Mouse (Mus musculus) kidney, embryonic 14.5 days (tissue): Measurements from ENCODE around the gene Mrps6. TPM values are rescaled to one million over a fixed set of nuclear protein-coding genes. Genes with fewer than 3 reads are reported as not detected.

Experiments
- ATAC-seq: fragments of 200-750 bp; cut with Nextera tagmentation; 2 replicates; pipeline ENCODE4 v1.8.0; 2017; ENCODE audit warnings: moderate number of reproducible peaks, mild to moderate bottlenecking, moderate TSS enrichment, moderate library complexity; ENCODE audit not compliant: low FRiP score, low TSS enrichment
- H3K27ac ChIP-seq: fragments of 300-500 bp; sonication (generic); 2 replicates; pipeline ENCODE4 v1.5.1; 2014; ENCODE audit warnings: low read depth, mild to moderate bottlenecking, low read length, moderate library complexity, mixed read lengths
- H3K27me3 ChIP-seq: fragments of 300-500 bp; sonication (generic); 2 replicates; pipeline ENCODE4 v1.6.1; 2014; ENCODE audit warnings: mild to moderate bottlenecking, low read length; ENCODE audit not compliant: control insufficient read depth, insufficient read depth
- H3K36me3 ChIP-seq: fragments of 300-500 bp; sonication (generic); 2 replicates; pipeline ENCODE4 v1.6.1; 2014; ENCODE audit warnings: low read length, mixed read lengths; ENCODE audit not compliant: control insufficient read depth, insufficient read depth
- H3K4me1 ChIP-seq: fragments of 300-500 bp; sonication (generic); 2 replicates; pipeline ENCODE4 v1.6.1; 2014; ENCODE audit warnings: low read length, mixed read lengths; ENCODE audit not compliant: control insufficient read depth, insufficient read depth
- H3K4me2 ChIP-seq: fragments of 300-500 bp; sonication (generic); replicated peaks from 2 replicates; pipeline ENCODE4 v1.6.1; 2014; ENCODE audit warnings: low read depth, mild to moderate bottlenecking, low read length
- H3K4me3 ChIP-seq: fragments of 300-500 bp; sonication (generic); 2 replicates; pipeline ENCODE4 v1.5.1; 2014; ENCODE audit warnings: mild to moderate bottlenecking, low read length
- H3K9ac ChIP-seq: fragments of 300-500 bp; sonication (generic); 2 replicates; pipeline ENCODE4 v1.6.1; 2014; ENCODE audit warnings: low read depth, mild to moderate bottlenecking, low read length, moderate library complexity
- H3K9me3 ChIP-seq: fragments of 300-500 bp; sonication (generic); 2 replicates; pipeline ENCODE4 v1.6.1; 2016; ENCODE audit warnings: low read length; ENCODE audit not compliant: control insufficient read depth
- WGBS: fragments of 180-500 bp; shearing (Covaris S2); extraction: QIAGEN DNeasy Blood & Tissue Kit; methylation state at CpG from one replicate; pipeline ENCODE4 v1.1.7; 2014; 5-methylcytosine and 5-hydroxymethylcytosine counted together
- polyA plus RNA-seq: library from polyadenylated mRNA; unstranded; fragments of >200 nt; fragmentation: Nextera tagmentation; extraction: Ambion mirVana; gene quantifications from 2 replicates; pipeline ENCODE4 v1.2.1, GENCODE M21; 2014

Gene Mrps6
- polyA plus RNA-seq, 1 experiment from 2014 or later: 168 TPM

GRCm38 (mm10) chr16:92034676-92035075 is 23.4 kb upstream of the Mrps6 start:
- H3K27ac ChIP-seq: no peak overlapping the region
- H3K9ac ChIP-seq: no peak overlapping the region
- ATAC-seq: no peak
- no peak overlapping the region for H3K4me3 ChIP-seq
- H3K36me3 ChIP-seq: no peaks in the 10 kb centered on the region
- 79% methylated on average over 5 of the region's 5 CpGs for WGBS
- no peaks in the 10 kb centered on the region for H3K27me3 ChIP-seq
- H3K9me3 ChIP-seq: peaks cover under 1% of the 10 kb centered on the region; the same call in 1 of the 2 replicates
- 0 out of 2 replicates have a peak, but pooled peaks cover 3% of the 10 kb centered on the region for H3K4me1 ChIP-seq
- no peak overlapping the region for H3K4me2 ChIP-seq

GRCm38 (mm10) chr16:92036701-92037100 is 21.4 kb upstream of the Mrps6 start:
- H3K4me2 ChIP-seq: no peak overlapping the region
- 44% methylated on average over 8 of the region's 8 CpGs for WGBS
- ATAC-seq: no peak
- H3K27me3 ChIP-seq: no peaks in the 10 kb centered on the region
- H3K4me1 ChIP-seq: 0 out of 2 replicates have a peak, but pooled peaks cover 3% of the 10 kb centered on the region
- H3K36me3 ChIP-seq: no peaks in the 10 kb centered on the region
- H3K4me3 ChIP-seq: no peak overlapping the region
- H3K9ac ChIP-seq: no peak overlapping the region
- H3K9me3 ChIP-seq: peaks cover 3% of the 10 kb centered on the region; the same call in 1 of the 2 replicates
- H3K27ac ChIP-seq: no peak overlapping the region

- Histone ChIP-seq H3K4me3 (no peak overlapping the region), H3K9me3 (peaks cover 3% of the 10 kb centered on the region; the same call in 1 of the 2 replicates), H3K27ac (no peak overlapping the region), H3K27me3 (no peaks in the 10 kb centered on the region), H3K36me3 (no peaks in the 10 kb centered on the region), H3K4me1 (0 out of 2 replicates have a peak, but pooled peaks cover 3% of the 10 kb centered on the region), H3K9ac (no peak overlapping the region), H3K4me2 (no peak overlapping the region)
- no peak for ATAC-seq
- WGBS: 75% methylated on average over 21 of the region's 21 CpGs
These were observed 20.0 kb upstream of the Mrps6 start for GRCm38 (mm10) chr16:92037891-92038607.

- H3K27me3 ChIP-seq: no peaks in the 10 kb centered on the region
- no peaks in the 10 kb centered on the region for H3K36me3 ChIP-seq
- no peak overlapping the region for H3K27ac ChIP-seq
- 0 out of 2 replicates have a peak, but pooled peaks cover 3% of the 10 kb centered on the region for H3K4me1 ChIP-seq
- H3K9me3 ChIP-seq: peaks cover 3% of the 10 kb centered on the region; the same call in 1 of the 2 replicates
- 86% methylated on average over 7 of the region's 7 CpGs for WGBS
- no peak overlapping the region for H3K9ac ChIP-seq
- no peak overlapping the region for H3K4me2 ChIP-seq
- no peak overlapping the region for H3K4me3 ChIP-seq
- ATAC-seq: no peak
These were observed 18.6 kb upstream of the Mrps6 start for GRCm38 (mm10) chr16:92039421-92039820.

- Histone ChIP-seq H3K9me3 (peaks cover 3% of the 10 kb centered on the region; the same call in 1 of the 2 replicates), H3K27me3 (no peaks in the 10 kb centered on the region), H3K9ac (no peak overlapping the region), H3K27ac (no peak overlapping the region), H3K4me3 (no peak overlapping the region), H3K4me2 (no peak overlapping the region), H3K36me3 (no peaks in the 10 kb centered on the region), H3K4me1 (0 out of 2 replicates have a peak, but pooled peaks cover 3% of the 10 kb centered on the region)
- ATAC-seq: no peak
- WGBS: 96% methylated on average over 11 of the region's 11 CpGs
These were observed 18.1 kb upstream of the Mrps6 start for GRCm38 (mm10) chr16:92039966-92040365.

- H3K4me3 ChIP-seq: no peak overlapping the region
- H3K4me1 ChIP-seq: no peaks in the 10 kb centered on the region
- no peaks in the 10 kb centered on the region for H3K27me3 ChIP-seq
- H3K9me3 ChIP-seq: peaks cover 8% of the 10 kb centered on the region
- WGBS: 79% methylated on average over 7 of the region's 7 CpGs
- no peak for ATAC-seq
- H3K9ac ChIP-seq: no peak overlapping the region
- no peak overlapping the region for H3K27ac ChIP-seq
- no peak overlapping the region for H3K4me2 ChIP-seq
- H3K36me3 ChIP-seq: no peaks in the 10 kb centered on the region
These were observed 6.2 kb upstream of the Mrps6 start for GRCm38 (mm10) chr16:92051777-92052310.

GRCm38 (mm10) chr16:92052569-92052968 is 5.5 kb upstream of the Mrps6 start:
- Histone ChIP-seq H3K27ac (no peak overlapping the region), H3K36me3 (no peaks in the 10 kb centered on the region), H3K9ac (no peak overlapping the region), H3K4me2 (no peak overlapping the region), H3K4me3 (no peak overlapping the region), H3K4me1 (no peaks in the 10 kb centered on the region), H3K27me3 (no peaks in the 10 kb centered on the region), H3K9me3 (peaks cover 8% of the 10 kb centered on the region)
- WGBS: 74% methylated on average over 10 of the region's 10 CpGs
- ATAC-seq: no peak

GRCm38 (mm10) chr16:92056711-92057110 is 1.4 kb upstream of the Mrps6 start:
- H3K4me1 ChIP-seq: peaks cover 21% of the 10 kb centered on the region
- no peak overlapping the region for H3K9ac ChIP-seq
- no peak for ATAC-seq
- H3K9me3 ChIP-seq: peaks cover 8% of the 10 kb centered on the region
- no peak overlapping the region for H3K27ac ChIP-seq
- 0 out of 2 replicates have a peak overlapping the region, but pooled peaks have one; percentile 85 for H3K4me2 ChIP-seq
- H3K4me3 ChIP-seq: no peak overlapping the region
- H3K36me3 ChIP-seq: peaks cover 14% of the 10 kb centered on the region; the same call in 1 of the 2 replicates
- 55% methylated on average over 2 of the region's 2 CpGs for WGBS
- no peaks in the 10 kb centered on the region for H3K27me3 ChIP-seq

- ATAC-seq: peak; percentile 38
- H3K4me1 ChIP-seq: peaks cover 21% of the 10 kb centered on the region
- peaks cover 8% of the 10 kb centered on the region for H3K9me3 ChIP-seq
- no peaks in the 10 kb centered on the region for H3K27me3 ChIP-seq
- peak overlapping the region; percentile 89 for H3K9ac ChIP-seq
- H3K27ac ChIP-seq: peak overlapping the region; percentile 80
- 2% methylated on average over 11 of the region's 11 CpGs for WGBS
- peak overlapping the region; percentile 90 for H3K4me3 ChIP-seq
- peaks cover 17% of the 10 kb centered on the region; the same call in 1 of the 2 replicates for H3K36me3 ChIP-seq
- H3K4me2 ChIP-seq: peak overlapping the region; percentile 85
These were observed 616 bp upstream of the Mrps6 start for GRCm38 (mm10) chr16:92057456-92057851.
